Mouse (Mus musculus) midbrain, embryonic 10.5 days (tissue): Measurements from ENCODE around the gene Pomc. TPM values are rescaled to one million over a fixed set of nuclear protein-coding genes. Genes with fewer than 3 reads are reported as not detected.
"Not testable (repeated sequence)": the region's sequence is repeated elsewhere in the genome, so short reads cannot be mapped to it uniquely, and the experiment has no call there.

Source experiments
- DNase-seq: peaks from one replicate; pipeline ENCODE4 v3.0.0-alpha.2; 2017; ENCODE audit warnings: low spot score
- H3K27ac ChIP-seq: fragments of 300-500 bp; sonication (generic); replicated peaks from 2 replicates; pipeline ENCODE4 v1.5.1; 2016; ENCODE audit warnings: mild to moderate bottlenecking
- H3K27me3 ChIP-seq: fragments of 300-500 bp; sonication (generic); 2 replicates; pipeline ENCODE4 v1.6.1; 2016; ENCODE audit warnings: low read depth, mild to moderate bottlenecking; ENCODE audit not compliant: poor library complexity, severe bottlenecking
- H3K36me3 ChIP-seq: fragments of 300-500 bp; sonication (generic); 2 replicates; pipeline ENCODE4 v1.6.1; 2016; ENCODE audit warnings: mild to moderate bottlenecking, moderate library complexity
- H3K4me1 ChIP-seq: fragments of 300-500 bp; sonication (generic); 2 replicates; pipeline ENCODE4 v1.6.1; 2016
- H3K4me3 ChIP-seq: fragments of 300-500 bp; sonication (generic); 2 replicates; pipeline ENCODE4 v1.5.1; 2016; ENCODE audit warnings: mild to moderate bottlenecking, moderate library complexity
- H3K9me3 ChIP-seq: fragments of 300-500 bp; sonication (generic); replicated peaks from 2 replicates; pipeline ENCODE4 v1.6.1; 2016; ENCODE audit warnings: mild to moderate bottlenecking
- WGBS: fragments of 180-500 bp; shearing (Covaris S2); methylation state at CpG from one replicate; pipeline ENCODE4 v1.1.7; 2016; 5-methylcytosine and 5-hydroxymethylcytosine counted together
- polyA plus RNA-seq: library from polyadenylated mRNA; unstranded; fragments of >200 nt; fragmentation: Nextera tagmentation; extraction: Ambion mirVana; gene quantifications from 2 replicates; pipeline ENCODE4 v1.2.1, GENCODE M21; 2016

Pomc gene
- polyA plus RNA-seq, 1 experiment from 2014 or later: 8.2 TPM

DNA sequence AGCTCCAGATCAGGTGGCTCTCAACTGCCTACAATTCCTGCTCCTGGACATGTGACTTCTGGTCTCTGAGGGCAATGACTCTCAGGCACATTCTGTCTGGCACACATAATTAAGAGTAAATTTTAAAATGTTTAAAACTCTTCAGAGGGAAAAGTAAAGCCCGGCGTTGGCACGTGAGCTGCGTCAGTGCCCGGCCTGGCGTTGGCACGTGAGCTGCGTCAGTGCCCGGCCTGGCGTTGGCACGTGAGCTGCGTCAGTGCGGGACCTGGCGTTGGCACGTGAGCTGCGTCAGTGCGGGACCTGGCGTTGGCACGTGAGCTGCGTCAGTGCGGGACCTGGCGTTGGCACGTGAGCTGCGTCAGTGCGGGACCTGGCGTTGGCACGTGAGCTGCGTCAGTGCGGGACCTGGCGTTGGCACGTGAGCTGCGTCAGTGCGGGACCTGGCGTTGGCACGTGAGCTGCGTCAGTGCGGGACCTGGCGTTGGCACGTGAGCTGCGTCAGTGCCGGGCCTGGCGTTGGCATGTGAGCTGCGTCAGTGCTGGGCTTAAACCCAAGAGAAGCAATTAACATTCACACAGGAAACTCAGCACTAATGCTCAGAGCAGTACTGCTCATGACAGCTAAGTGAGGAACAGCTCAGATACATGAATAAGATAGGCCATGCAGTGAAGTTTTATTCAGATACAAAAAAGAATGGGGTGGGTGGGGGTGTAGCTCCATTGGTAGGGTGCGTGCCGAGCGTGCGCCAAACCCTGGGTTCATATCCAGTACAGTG, 24.5 kb upstream of the Pomc start:
- not testable (repeated sequence) for H3K4me1 ChIP-seq, DNase-seq, H3K36me3 ChIP-seq, H3K27me3 ChIP-seq, H3K4me3 ChIP-seq, H3K9me3 ChIP-seq, H3K27ac ChIP-seq
- 93% methylated on average over 38 of the region's 47 CpGs for WGBS

DNA sequence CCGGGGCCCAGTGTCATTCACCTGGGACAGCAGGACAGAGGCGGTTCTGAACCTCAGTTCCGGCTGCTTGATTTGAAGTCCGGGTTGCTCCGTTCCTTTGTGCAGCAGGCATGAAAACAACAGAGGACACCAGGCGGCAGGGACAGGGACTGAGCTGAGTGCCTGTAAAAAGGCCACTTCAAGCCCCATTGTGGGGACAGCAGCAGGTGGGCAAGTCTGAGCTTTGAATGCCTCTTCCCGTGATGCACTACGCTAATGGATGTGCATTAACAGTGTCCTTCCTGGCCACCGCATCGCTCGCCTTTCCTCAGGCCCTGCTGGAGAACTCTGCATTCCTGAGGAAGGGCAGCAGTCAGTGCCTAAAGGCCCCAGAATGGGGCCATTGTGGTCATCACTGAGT, 12.7 kb upstream of the Pomc start:
- peaks cover 35% of the 10 kb centered on the region for H3K27me3 ChIP-seq
- no peaks in the 10 kb centered on the region for H3K36me3 ChIP-seq
- H3K9me3 ChIP-seq: no peaks in the 10 kb centered on the region
- no peak overlapping the region for H3K4me3 ChIP-seq
- H3K4me1 ChIP-seq: peaks cover 24% of the 10 kb centered on the region
- DNase-seq: peak; percentile 41
- H3K27ac ChIP-seq: peak overlapping the region; percentile 71
- WGBS: 10% methylated on average over 11 of the region's 11 CpGs

DNA sequence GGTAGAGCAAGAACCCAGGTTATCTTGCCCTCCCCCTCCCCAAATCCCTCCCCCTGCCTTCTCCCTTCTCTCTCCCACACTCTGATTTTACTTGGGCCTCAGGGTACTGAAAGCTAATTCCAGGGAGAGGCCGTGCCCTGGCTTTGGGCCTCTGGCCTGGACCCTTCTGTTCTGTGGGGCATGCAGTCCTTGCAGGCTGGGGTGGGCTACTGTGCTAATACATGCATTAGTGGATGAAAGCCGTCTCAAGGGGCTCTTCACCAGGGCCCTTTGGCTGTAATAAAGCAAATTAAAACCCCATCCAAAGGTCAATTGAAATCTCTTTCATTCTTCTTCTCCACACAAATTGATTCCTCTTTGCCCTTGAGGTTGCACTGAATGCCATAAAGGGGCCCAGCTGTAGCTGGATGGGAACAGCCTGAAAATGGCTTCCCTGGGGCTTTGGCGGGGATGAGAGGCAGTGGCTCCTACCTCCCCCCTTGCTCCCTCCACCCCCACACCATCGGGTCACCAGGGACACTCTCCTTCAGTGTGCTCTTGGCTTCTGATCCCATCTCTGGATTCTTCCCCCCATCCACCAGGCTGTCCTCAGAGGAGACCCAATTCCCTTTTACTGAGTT, 10.2 kb upstream of the Pomc start:
- Histone ChIP-seq H3K36me3 (no peaks in the 10 kb centered on the region), H3K4me3 (no peak overlapping the region), H3K4me1 (peaks cover 25% of the 10 kb centered on the region), H3K9me3 (no peaks in the 10 kb centered on the region), H3K27me3 (peaks cover 48% of the 10 kb centered on the region), H3K27ac (no peak overlapping the region)
- no peak for DNase-seq
- WGBS: 59% methylated on average over 4 of the region's 4 CpGs

DNA sequence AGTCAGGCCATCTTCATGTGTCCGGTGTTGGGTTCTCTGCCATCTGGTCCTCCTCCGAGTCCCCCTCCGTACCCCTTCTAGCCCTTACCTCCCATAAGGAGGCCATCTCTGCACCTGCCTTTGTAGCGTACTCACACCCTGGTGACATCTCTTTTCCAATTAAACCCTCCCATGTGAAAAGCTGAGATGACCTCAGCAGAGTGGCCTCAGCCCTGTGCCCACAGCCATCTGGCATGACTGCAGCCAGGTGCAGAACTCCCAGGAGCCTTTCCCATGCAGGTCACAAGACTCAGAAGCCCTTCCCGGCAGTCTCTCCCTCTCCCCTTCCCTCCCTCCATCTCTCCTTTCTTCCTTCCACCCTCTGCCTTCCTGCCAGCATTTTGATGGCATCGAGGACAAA, 7.2 kb upstream of the Pomc start:
- Histone ChIP-seq H3K27me3 (peaks cover 36% of the 10 kb centered on the region), H3K9me3 (no peaks in the 10 kb centered on the region), H3K4me3 (no peak overlapping the region), H3K27ac (no peak overlapping the region), H3K4me1 (peaks cover 14% of the 10 kb centered on the region), H3K36me3 (no peaks in the 10 kb centered on the region)
- 83% methylated on average over 6 of the region's 6 CpGs for WGBS
- DNase-seq: no peak

DNA sequence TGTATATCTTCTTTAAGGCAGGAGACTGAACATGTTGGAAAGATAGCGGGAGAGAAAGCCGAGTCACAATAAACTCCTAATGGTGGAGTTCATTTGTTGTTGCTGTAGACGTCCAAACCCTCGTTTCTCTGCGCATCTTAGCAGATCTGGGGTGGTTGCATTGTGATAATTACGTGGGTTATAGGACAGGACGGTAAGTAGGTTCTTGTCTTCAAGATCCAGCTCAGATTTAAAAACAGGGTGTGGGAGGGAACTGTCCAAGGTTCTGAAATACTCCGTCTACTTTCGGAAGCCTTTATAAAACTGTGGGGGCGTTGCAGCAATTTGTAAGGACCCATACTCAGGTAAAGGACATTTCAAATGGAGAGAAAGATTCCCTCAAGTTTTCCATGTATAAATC, 620 bp downstream of the Pomc start:
- no peaks in the 10 kb centered on the region for H3K36me3 ChIP-seq
- peaks cover 42% of the 10 kb centered on the region for H3K27me3 ChIP-seq
- WGBS: 31% methylated on average over 10 of the region's 10 CpGs
- H3K27ac ChIP-seq: no peak overlapping the region
- no peaks in the 10 kb centered on the region for H3K9me3 ChIP-seq
- H3K4me3 ChIP-seq: no peak overlapping the region
- no peak for DNase-seq
- peaks cover 16% of the 10 kb centered on the region for H3K4me1 ChIP-seq

DNA sequence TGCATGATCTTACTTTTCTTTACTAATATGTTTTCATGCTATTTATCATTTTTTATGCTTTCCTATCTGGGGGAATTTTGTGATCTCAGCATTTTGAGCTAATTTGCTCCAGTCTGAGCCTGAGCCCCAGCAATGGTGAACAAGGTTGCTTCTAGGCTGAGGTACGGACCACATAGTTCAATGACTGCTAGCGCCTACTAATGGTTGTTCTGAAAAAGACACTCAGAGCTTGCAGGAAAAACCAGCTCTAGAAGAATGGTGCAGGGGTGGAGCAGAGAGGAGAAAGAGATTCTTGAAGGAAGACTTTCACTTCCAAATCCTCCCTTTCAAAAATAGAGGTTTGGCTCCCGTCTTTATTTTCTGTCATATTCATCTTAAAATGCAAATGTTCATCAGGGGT, 1.6 kb downstream of the Pomc start:
- no peaks in the 10 kb centered on the region for H3K36me3 ChIP-seq
- H3K4me3 ChIP-seq: no peak overlapping the region
- DNase-seq: no peak
- no peak overlapping the region for H3K27ac ChIP-seq
- peaks cover 42% of the 10 kb centered on the region for H3K27me3 ChIP-seq
- H3K4me1 ChIP-seq: peaks cover 20% of the 10 kb centered on the region
- 19% methylated on average over 3 of the region's 3 CpGs for WGBS
- H3K9me3 ChIP-seq: no peaks in the 10 kb centered on the region

DNA sequence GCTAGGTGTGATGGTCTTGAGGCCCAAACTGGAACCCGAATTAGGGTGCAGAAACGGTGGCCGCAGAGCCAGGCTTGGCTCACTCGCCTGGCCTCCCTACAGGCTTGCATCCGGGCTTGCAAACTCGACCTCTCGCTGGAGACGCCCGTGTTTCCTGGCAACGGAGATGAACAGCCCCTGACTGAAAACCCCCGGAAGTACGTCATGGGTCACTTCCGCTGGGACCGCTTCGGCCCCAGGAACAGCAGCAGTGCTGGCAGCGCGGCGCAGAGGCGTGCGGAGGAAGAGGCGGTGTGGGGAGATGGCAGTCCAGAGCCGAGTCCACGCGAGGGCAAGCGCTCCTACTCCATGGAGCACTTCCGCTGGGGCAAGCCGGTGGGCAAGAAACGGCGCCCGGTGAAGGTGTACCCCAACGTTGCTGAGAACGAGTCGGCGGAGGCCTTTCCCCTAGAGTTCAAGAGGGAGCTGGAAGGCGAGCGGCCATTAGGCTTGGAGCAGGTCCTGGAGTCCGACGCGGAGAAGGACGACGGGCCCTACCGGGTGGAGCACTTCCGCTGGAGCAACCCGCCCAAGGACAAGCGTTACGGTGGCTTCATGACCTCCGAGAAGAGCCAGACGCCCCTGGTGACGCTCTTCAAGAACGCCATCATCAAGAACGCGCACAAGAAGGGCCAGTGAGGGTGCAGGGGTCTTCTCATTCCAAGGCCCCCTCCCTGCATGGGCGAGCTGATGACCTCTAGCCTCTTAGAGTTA, 5.2 kb downstream of the Pomc start:
- peaks cover 18% of the 10 kb centered on the region for H3K4me1 ChIP-seq
- peaks cover 22% of the 10 kb centered on the region for H3K27me3 ChIP-seq
- peak overlapping the region; percentile 93 for H3K27ac ChIP-seq
- H3K36me3 ChIP-seq: no peaks in the 10 kb centered on the region
- peak; percentile 97 for DNase-seq
- peak overlapping the region; percentile 58 for H3K4me3 ChIP-seq
- no peaks in the 10 kb centered on the region for H3K9me3 ChIP-seq
- WGBS: 4% methylated on average over 53 of the region's 53 CpGs

DNA sequence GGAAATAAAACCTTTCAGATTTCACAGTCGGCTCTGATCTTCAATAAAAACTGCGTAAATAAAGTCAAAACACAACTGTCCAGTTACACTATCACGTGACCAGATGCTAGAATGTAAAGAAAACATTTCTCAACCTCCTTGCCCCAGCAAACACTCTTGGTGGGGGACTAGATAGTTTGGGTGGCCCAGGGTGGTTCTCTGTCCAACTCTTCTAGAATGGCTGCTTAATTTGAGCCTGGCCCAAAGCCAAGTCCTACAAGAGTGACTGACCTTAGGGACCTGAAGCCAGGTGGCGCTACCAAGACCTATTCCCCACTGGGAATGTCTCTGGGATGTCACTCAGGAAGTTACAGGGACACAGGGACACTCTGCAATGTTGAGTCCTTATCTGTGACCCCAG, 5.8 kb downstream of the Pomc start:
- DNase-seq: no peak
- Histone ChIP-seq H3K27me3 (peaks cover 16% of the 10 kb centered on the region), H3K9me3 (no peaks in the 10 kb centered on the region), H3K36me3 (peaks cover 3% of the 10 kb centered on the region), H3K27ac (peak overlapping the region; percentile 93), H3K4me3 (peak overlapping the region; percentile 58), H3K4me1 (peaks cover 18% of the 10 kb centered on the region)
- WGBS: 55% methylated on average over 4 of the region's 4 CpGs

DNA sequence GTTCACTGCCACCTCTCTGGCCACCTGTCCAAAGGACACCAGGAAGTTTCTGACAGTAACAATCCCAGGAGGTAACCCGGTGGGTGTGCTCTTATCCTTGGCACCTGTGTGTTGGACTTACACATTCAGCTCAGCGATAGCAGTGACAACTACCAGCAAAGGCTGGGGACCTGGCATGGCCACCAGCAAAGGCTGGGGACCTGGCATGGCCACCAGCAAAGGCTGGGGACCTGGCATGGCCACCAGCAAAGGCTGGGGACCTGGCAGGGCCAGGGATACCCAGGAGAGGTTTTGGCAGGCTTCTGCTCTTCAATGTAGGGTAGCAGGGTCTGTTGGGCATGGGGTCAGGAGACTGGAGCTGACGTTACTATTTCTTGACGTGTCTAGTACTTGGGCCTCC, 12.4 kb downstream of the Pomc start:
- no peaks in the 10 kb centered on the region for H3K27me3 ChIP-seq
- WGBS: 97% methylated on average over 4 of the region's 4 CpGs
- H3K9me3 ChIP-seq: no peaks in the 10 kb centered on the region
- no peak for DNase-seq
- no peaks in the 10 kb centered on the region for H3K4me1 ChIP-seq
- no peak overlapping the region for H3K27ac ChIP-seq
- peaks cover 43% of the 10 kb centered on the region for H3K36me3 ChIP-seq
- H3K4me3 ChIP-seq: no peak overlapping the region

DNA sequence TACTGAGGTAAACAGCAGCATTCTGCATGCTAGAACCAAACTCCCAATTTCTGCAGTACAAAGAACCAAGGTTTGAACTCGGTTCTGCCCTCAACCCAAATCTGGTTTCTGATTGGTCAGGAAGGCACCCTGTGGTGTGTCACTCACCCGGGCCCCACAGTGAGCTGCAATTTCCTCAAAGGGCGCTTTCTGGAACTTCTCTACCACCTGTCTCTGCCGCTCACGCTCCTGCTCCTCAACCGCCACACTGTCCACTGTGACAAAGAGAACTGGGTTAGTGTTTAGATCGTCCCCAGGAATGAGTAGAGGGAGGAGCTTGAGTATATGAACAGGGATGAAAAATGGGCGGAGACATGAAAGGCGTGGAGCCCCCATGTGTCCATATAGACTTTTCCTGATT, 13.6 kb downstream of the Pomc start:
- no peak overlapping the region for H3K4me3 ChIP-seq
- 71% methylated on average over 9 of the region's 9 CpGs for WGBS
- DNase-seq: no peak

DNA sequence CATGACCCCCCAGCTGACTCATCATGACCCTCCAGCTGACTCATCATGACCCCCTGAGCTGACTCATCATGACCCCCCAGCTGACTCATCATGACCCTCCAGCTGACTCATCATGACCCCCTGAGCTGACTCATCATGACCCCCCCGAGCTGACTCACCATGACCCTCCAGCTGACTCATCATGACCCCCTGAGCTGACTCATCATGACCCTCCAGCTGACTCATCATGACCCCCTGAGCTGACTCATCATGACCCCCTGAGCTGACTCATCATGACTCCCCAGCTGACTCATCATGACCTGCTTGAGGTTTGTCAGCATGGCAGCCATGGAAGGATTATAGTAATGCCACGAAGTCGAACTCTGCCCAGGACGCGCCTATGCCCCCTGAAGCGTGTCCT, 18.4 kb downstream of the Pomc start:
- not testable (repeated sequence) for H3K4me3 ChIP-seq, DNase-seq, H3K4me1 ChIP-seq, H3K9me3 ChIP-seq, H3K27me3 ChIP-seq, H3K27ac ChIP-seq
- peaks cover 68% of the 10 kb centered on the region for H3K36me3 ChIP-seq
- whole genome bisulfite sequencing: 95% methylated on average over 6 of the region's 6 CpGs

More for the DNA sequence above, 13.6 kb downstream of the Pomc start:
- H3K27ac ChIP-seq: no peak overlapping the region
- no peaks in the 10 kb centered on the region for H3K4me1 ChIP-seq
- no peaks in the 10 kb centered on the region for H3K27me3 ChIP-seq
- no peaks in the 10 kb centered on the region for H3K9me3 ChIP-seq
- peaks cover 49% of the 10 kb centered on the region for H3K36me3 ChIP-seq

DNA sequence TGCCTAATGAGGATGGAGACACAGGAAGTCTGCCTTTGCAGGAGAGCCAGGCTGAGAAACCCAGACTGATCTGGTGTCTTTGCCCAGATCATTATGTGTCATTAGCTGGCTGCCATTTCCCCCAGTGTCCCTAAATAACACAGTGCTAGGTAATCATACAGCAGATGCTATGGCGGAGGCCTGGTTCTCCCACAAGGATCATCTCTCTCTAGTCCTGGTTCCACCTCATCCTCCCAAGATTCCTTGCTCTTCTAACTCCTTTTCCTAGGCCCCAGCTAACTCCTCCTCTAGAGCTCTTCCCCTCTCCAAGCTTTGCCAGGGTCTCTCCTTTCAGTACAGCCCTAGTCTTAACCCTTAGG, 26.2 kb downstream of the Pomc start:
- Histone ChIP-seq H3K4me1 (peaks cover 21% of the 10 kb centered on the region), H3K27ac (no peak overlapping the region), H3K4me3 (peak overlapping the region; percentile 61), H3K9me3 (no peaks in the 10 kb centered on the region), H3K27me3 (peaks cover 21% of the 10 kb centered on the region), H3K36me3 (peaks cover 27% of the 10 kb centered on the region)
- no peak for DNase-seq
- 48% methylated on average over 1 of the region's 1 CpGs for WGBS
